Mouse (Mus musculus) heart, embryonic 14.5 days (tissue): ENCODE measurements around the gene Birc2. TPM values are rescaled to one million over a fixed set of nuclear protein-coding genes. Genes with fewer than 3 reads are reported as not detected.
"Not testable (repeated sequence)": the region's sequence is repeated elsewhere in the genome, so short reads cannot be mapped to it uniquely, and the experiment has no call there.

Experiments used
- ATAC-seq: fragments of 200-750 bp; cut with Nextera tagmentation; 2 replicates; pipeline ENCODE4 v1.8.0; 2017; ENCODE audit warnings: low read depth, moderate TSS enrichment; ENCODE audit not compliant: insufficient number of reproducible peaks, insufficient read depth, low FRiP score
- H3K27ac ChIP-seq, 2 experiments: fragments of 200-500 bp in 1 of 2; fragments of 300-500 bp in 1 of 2; sonication (generic) in 1 of 2; replicated peaks in 1 of 2; 2 replicates each; pipeline ENCODE4 v1.5.1; 2012 to 2014; ENCODE audit warnings: low read depth in 2 of 2, low read length in 2 of 2, control low read depth in 1 of 2, mild to moderate bottlenecking in 1 of 2, mixed read lengths in 1 of 2; ENCODE audit not compliant: control insufficient read depth in 1 of 2, insufficient read depth in 1 of 2
- H3K27me3 ChIP-seq: fragments of 300-500 bp; sonication (generic); 2 replicates; pipeline ENCODE4 v1.6.1; 2014; ENCODE audit warnings: mild to moderate bottlenecking, low read length, control low read depth; ENCODE audit not compliant: control insufficient read depth, insufficient read depth
- H3K36me3 ChIP-seq: fragments of 300-500 bp; sonication (generic); 2 replicates; pipeline ENCODE4 v1.6.1; 2014; ENCODE audit warnings: mild to moderate bottlenecking, control low read depth, low read length, mixed read lengths; ENCODE audit not compliant: control insufficient read depth, insufficient read depth
- H3K4me1 ChIP-seq, 2 experiments: fragments of 200-500 bp in 1 of 2; fragments of 300-500 bp in 1 of 2; sonication (generic) in 1 of 2; 2 replicates each; pipeline ENCODE4 v1.6.1; 2012 to 2014; ENCODE audit warnings: low read length in 2 of 2, control low read depth in 1 of 2, mixed read lengths in 1 of 2; ENCODE audit not compliant: control insufficient read depth in 2 of 2, insufficient read depth in 2 of 2
- H3K4me2 ChIP-seq: fragments of 300-500 bp; sonication (generic); 2 replicates; pipeline ENCODE4 v1.6.1; 2014; ENCODE audit warnings: mild to moderate bottlenecking, low read length
- H3K4me3 ChIP-seq, 2 experiments: fragments of 200-500 bp in 1 of 2; fragments of 300-500 bp in 1 of 2; sonication (generic) in 1 of 2; 2 replicates each; pipeline ENCODE4 v1.5.1; 2012 to 2014; ENCODE audit warnings: low read length in 2 of 2, mild to moderate bottlenecking in 2 of 2, control low read depth in 1 of 2, low read depth in 1 of 2, moderate library complexity in 1 of 2; ENCODE audit not compliant: control insufficient read depth in 1 of 2, insufficient read depth in 1 of 2
- H3K9ac ChIP-seq: fragments of 300-500 bp; sonication (generic); 2 replicates; pipeline ENCODE4 v1.6.1; 2014; ENCODE audit warnings: mild to moderate bottlenecking, low read length
- H3K9me3 ChIP-seq: fragments of 300-500 bp; sonication (generic); 2 replicates; pipeline ENCODE4 v1.6.1; 2016; ENCODE audit warnings: low read length, control low read depth; ENCODE audit not compliant: control insufficient read depth
- WGBS: fragments of 180-500 bp; shearing (Covaris S2); extraction: QIAGEN DNeasy Blood & Tissue Kit; methylation state at CpG from one replicate; pipeline ENCODE4 v1.1.7; 2014; 5-methylcytosine and 5-hydroxymethylcytosine counted together
- polyA plus RNA-seq: library from polyadenylated mRNA; unstranded; fragments of >200 nt; fragmentation: Nextera tagmentation; extraction: Ambion mirVana; gene quantifications from 2 replicates; pipeline ENCODE4 v1.2.1, GENCODE M21; 2014

Birc2 gene
- polyA plus RNA-seq, 1 experiment from 2014 or later = 32.6 TPM

- Histone ChIP-seq H3K4me1 (peaks cover 0 to 2% of the 10 kb centered on the region in 2 experiments; a peak in 1 of 4 replicates), H3K27me3 (no peaks in the 10 kb centered on the region), H3K4me3 (no peak overlapping the region), H3K4me2 (no peak overlapping the region), H3K9ac (no peak overlapping the region), H3K27ac (no peak overlapping the region), H3K36me3 (no peaks in the 10 kb centered on the region), H3K9me3 (no peaks in the 10 kb centered on the region)
- WGBS = 44% methylated on average over 1 of the region's 1 CpGs
- ATAC-seq = no peak
These were observed 18.5 kb upstream of the Birc2 start for GRCm38 (mm10) chr9:7855374-7855773.

GRCm38 (mm10) chr9:7854196-7854595 lies 17.3 kb upstream of the Birc2 start:
- not testable (repeated sequence) for H3K9ac ChIP-seq, ATAC-seq, H3K36me3 ChIP-seq, H3K27ac ChIP-seq, H3K4me3 ChIP-seq, H3K9me3 ChIP-seq, H3K4me1 ChIP-seq, H3K27me3 ChIP-seq, H3K4me2 ChIP-seq
- WGBS = 78% methylated on average over 14 of the region's 14 CpGs

GRCm38 (mm10) chr9:7852346-7853230 lies 15.7 kb upstream of the Birc2 start:
- Histone ChIP-seq H3K9ac (no peak overlapping the region), H3K4me2 (no peak overlapping the region), H3K4me1 (peaks cover 0 to 2% of the 10 kb centered on the region in 2 experiments; a peak in 1 of 4 replicates), H3K9me3 (no peaks in the 10 kb centered on the region), H3K36me3 (peaks cover 5% of the 10 kb centered on the region; the same call in 1 of the 2 replicates), H3K27ac (no peak overlapping the region), H3K27me3 (no peaks in the 10 kb centered on the region), H3K4me3 (no peak overlapping the region)
- ATAC-seq = no peak
- WGBS = 54% methylated on average over 4 of the region's 4 CpGs

- H3K9me3 ChIP-seq = no peaks in the 10 kb centered on the region
- H3K4me3 ChIP-seq = no peak overlapping the region
- H3K27me3 ChIP-seq = no peaks in the 10 kb centered on the region
- H3K4me2 ChIP-seq = no peak overlapping the region
- peaks cover 0 to 2% of the 10 kb centered on the region in 2 experiments; a peak in 1 of 4 replicates for H3K4me1 ChIP-seq
- H3K27ac ChIP-seq = no peak overlapping the region
- no peak overlapping the region for H3K9ac ChIP-seq
- H3K36me3 ChIP-seq = peaks cover 5% of the 10 kb centered on the region; the same call in 1 of the 2 replicates
- 85% methylated on average over 8 of the region's 8 CpGs for WGBS
- ATAC-seq = no peak
These were observed 15.0 kb upstream of the Birc2 start for GRCm38 (mm10) chr9:7851841-7852240.

GRCm38 (mm10) chr9:7848191-7848590 lies 11.3 kb upstream of the Birc2 start:
- Histone ChIP-seq H3K27ac (no peak overlapping the region), H3K4me2 (no peak overlapping the region), H3K27me3 (no peaks in the 10 kb centered on the region), H3K9me3 (no peaks in the 10 kb centered on the region), H3K36me3 (peaks cover 5% of the 10 kb centered on the region; the same call in 1 of the 2 replicates), H3K4me3 (no peak overlapping the region), H3K4me1 (peaks cover 5% of the 10 kb centered on the region in 2 experiments; a peak in 1 of 4 replicates), H3K9ac (no peak overlapping the region)
- WGBS = 92% methylated on average over 17 of the region's 18 CpGs
- ATAC-seq = no peak

- no peak overlapping the region for H3K4me3 ChIP-seq
- no peak for ATAC-seq
- WGBS = 94% methylated on average over 1 of the region's 1 CpGs
- no peaks in the 10 kb centered on the region for H3K27me3 ChIP-seq
- H3K36me3 ChIP-seq = peaks cover 5% of the 10 kb centered on the region; the same call in 1 of the 2 replicates
- H3K27ac ChIP-seq = no peak overlapping the region
- peaks cover 3 to 5% of the 10 kb centered on the region in 2 experiments; a peak in 1 of 4 replicates for H3K4me1 ChIP-seq
- no peak overlapping the region for H3K9ac ChIP-seq
- no peaks in the 10 kb centered on the region for H3K9me3 ChIP-seq
- H3K4me2 ChIP-seq = no peak overlapping the region
These were observed 9.9 kb upstream of the Birc2 start for GRCm38 (mm10) chr9:7846667-7847199.

- WGBS = 86% methylated on average over 4 of the region's 4 CpGs
- H3K27me3 ChIP-seq = no peaks in the 10 kb centered on the region
- H3K9ac ChIP-seq = no peak overlapping the region
- no peak overlapping the region for H3K27ac ChIP-seq
- no peaks in the 10 kb centered on the region for H3K9me3 ChIP-seq
- no peak overlapping the region for H3K4me3 ChIP-seq
- H3K4me2 ChIP-seq = no peak overlapping the region
- peaks cover 5% of the 10 kb centered on the region; the same call in 1 of the 2 replicates for H3K36me3 ChIP-seq
- H3K4me1 ChIP-seq = peaks cover 3 to 5% of the 10 kb centered on the region in 2 experiments; a peak in 1 of 4 replicates
- no peak for ATAC-seq
These were observed 8.5 kb upstream of the Birc2 start for GRCm38 (mm10) chr9:7845216-7845895.
